Mouse (Mus musculus) heart, postnatal 0 days (tissue): ENCODE data around the gene Map3k5. TPM values are rescaled to one million over a fixed set of nuclear protein-coding genes. Genes with fewer than 3 reads are reported as not detected.

ENCODE experiments used
- ATAC-seq: fragments of 200-750 bp; cut with Nextera tagmentation; 2 replicates; pipeline ENCODE4 v1.8.0; 2017; ENCODE audit warnings: low read depth, moderate number of reproducible peaks, moderate library complexity; ENCODE audit not compliant: insufficient read depth
- DNase-seq: peaks from one replicate; pipeline ENCODE4 v3.0.0-alpha.2; 2016; ENCODE audit warnings: low spot score
- H3K27ac ChIP-seq: fragments of 300-500 bp; sonication (generic); 2 replicates; pipeline ENCODE4 v1.5.1; 2014; ENCODE audit warnings: low read depth, mild to moderate bottlenecking
- H3K27me3 ChIP-seq: fragments of 300-500 bp; sonication (generic); 2 replicates; pipeline ENCODE4 v1.6.1; 2014; ENCODE audit warnings: low read length, mixed read lengths; ENCODE audit not compliant: control insufficient read depth, insufficient read depth
- H3K36me3 ChIP-seq: fragments of 300-500 bp; sonication (generic); replicated peaks from 2 replicates; pipeline ENCODE4 v1.6.1; 2014; ENCODE audit warnings: low read length, mixed read lengths; ENCODE audit not compliant: control insufficient read depth, insufficient read depth
- H3K4me1 ChIP-seq: fragments of 300-500 bp; sonication (generic); 2 replicates; pipeline ENCODE4 v1.6.1; 2014; ENCODE audit warnings: antibody characterized with exemption; ENCODE audit not compliant: control insufficient read depth, insufficient read depth
- H3K4me2 ChIP-seq: fragments of 300-500 bp; sonication (generic); 2 replicates; pipeline ENCODE4 v1.6.1; 2014; ENCODE audit warnings: low read depth, mild to moderate bottlenecking, low read length, moderate library complexity
- H3K4me3 ChIP-seq: fragments of 300-500 bp; sonication (generic); 2 replicates; pipeline ENCODE4 v1.5.1; 2014; ENCODE audit warnings: low read depth, low read length
- H3K9ac ChIP-seq: fragments of 300-500 bp; sonication (generic); replicated peaks from 2 replicates; pipeline ENCODE4 v1.6.1; 2014; ENCODE audit warnings: low read depth, low read length, mixed read lengths
- H3K9me3 ChIP-seq: fragments of 300-500 bp; sonication (generic); replicated peaks from 2 replicates; pipeline ENCODE4 v1.6.1; 2016; ENCODE audit warnings: low read length; ENCODE audit not compliant: control insufficient read depth
- CTCF ChIP-seq: IDR thresholded peaks from 2 replicates; pipeline ENCODE4 v1.5.1; 2016; ENCODE audit warnings: antibody characterized with exemption, control low read depth, low read depth
- EP300 ChIP-seq: IDR thresholded peaks from 2 replicates; pipeline ENCODE4 v1.6.1; 2016; ENCODE audit warnings: antibody characterized with exemption, low read depth
- WGBS: fragments of 180-500 bp; shearing (Covaris S2); extraction: QIAGEN DNeasy Blood & Tissue Kit; methylation state at CpG from one replicate; pipeline ENCODE4 v1.1.7; 2014; 5-methylcytosine and 5-hydroxymethylcytosine counted together
- polyA plus RNA-seq: library from polyadenylated mRNA; unstranded; fragments of >200 nt; fragmentation: Nextera tagmentation; extraction: Ambion mirVana; gene quantifications from 2 replicates; pipeline ENCODE4 v1.2.1, GENCODE M21; 2015
- total RNA-seq: library from RNA; depleted of rRNA; stranded (reverse); fragments of >200 nt; gene quantifications from 2 replicates; pipeline ENCODE4 v1.2.3, GENCODE M21; 2014; ENCODE audit warnings: low replicate concordance

The Map3k5 gene
- total and polyA plus RNA-seq, 2 experiments from 2014 or later: 2.5 to 10.8 TPM

DNA sequence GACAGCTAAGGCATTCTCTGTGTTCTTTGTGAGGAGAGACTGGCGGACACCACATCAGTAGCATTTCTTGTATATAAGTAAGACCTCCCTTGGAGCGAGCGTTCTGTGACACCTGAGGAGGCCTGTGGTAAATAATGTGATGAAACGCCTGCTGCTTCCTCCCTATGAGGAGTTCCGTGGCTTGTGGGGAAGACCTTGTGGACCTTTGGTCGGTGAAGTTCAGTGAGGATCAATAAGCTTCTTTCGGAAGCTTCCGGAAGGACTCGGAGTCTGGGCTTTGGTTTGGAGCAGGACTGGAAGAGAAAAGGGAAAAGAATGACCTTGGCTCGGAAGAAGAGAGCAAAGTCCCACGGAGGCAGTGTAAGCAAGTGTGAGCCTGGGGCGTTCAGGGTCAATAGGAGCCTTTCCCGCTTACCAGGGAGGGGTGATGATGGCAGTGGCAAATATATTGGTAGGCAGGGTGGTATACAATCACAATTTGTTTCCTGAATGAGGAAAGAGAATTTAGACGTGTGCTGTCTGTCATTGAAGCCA lies 136.4 kb downstream of the Map3k5 start:
- Histone ChIP-seq H3K4me1 (no peaks in the 10 kb centered on the region), H3K27ac (no peak overlapping the region), H3K4me2 (no peak overlapping the region), H3K4me3 (no peak overlapping the region), H3K9ac (no peak overlapping the region), H3K9me3 (no peaks in the 10 kb centered on the region), H3K36me3 (peaks cover 3% of the 10 kb centered on the region; the same call in 1 of the 2 replicates), H3K27me3 (no peaks in the 10 kb centered on the region)
- ATAC-seq: no peak
- TF ChIP-seq EP300 (no peak), CTCF (no peak)
- DNase-seq: no peak
- 85% methylated on average over 14 of the region's 14 CpGs for WGBS

DNA sequence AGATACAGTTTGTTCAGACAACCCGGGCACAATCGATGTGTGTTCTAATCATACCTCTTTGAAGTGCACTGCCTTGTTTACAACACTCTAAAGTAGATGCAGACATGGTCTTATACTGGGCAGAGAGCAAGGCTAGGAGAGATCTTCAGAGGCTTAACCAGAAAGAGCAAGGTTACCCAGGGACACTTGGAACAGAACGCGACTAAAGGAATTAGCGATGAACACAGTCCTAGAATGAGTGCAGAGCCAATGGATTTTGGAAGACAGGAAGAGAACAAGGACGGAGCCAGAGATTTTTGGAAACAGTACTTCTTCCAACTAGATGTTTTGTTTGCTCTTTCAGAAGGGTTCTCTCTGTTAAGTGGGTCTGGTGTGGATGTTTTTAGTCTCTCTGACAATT lies 137.4 kb downstream of the Map3k5 start:
- H3K4me1 ChIP-seq: no peaks in the 10 kb centered on the region
- no peak for DNase-seq
- H3K4me2 ChIP-seq: no peak overlapping the region
- H3K27ac ChIP-seq: no peak overlapping the region
- no peaks in the 10 kb centered on the region for H3K9me3 ChIP-seq
- no peak overlapping the region for H3K4me3 ChIP-seq
- no peaks in the 10 kb centered on the region for H3K27me3 ChIP-seq
- peaks cover 3% of the 10 kb centered on the region; the same call in 1 of the 2 replicates for H3K36me3 ChIP-seq
- TF ChIP-seq CTCF: no peak
- no peak for TF ChIP-seq EP300
- WGBS: 89% methylated on average over 6 of the region's 6 CpGs
- ATAC-seq: no peak
- H3K9ac ChIP-seq: no peak overlapping the region

- 0 out of 2 replicates have a peak, but pooled peaks cover 2% of the 10 kb centered on the region for H3K36me3 ChIP-seq
- no peak overlapping the region for H3K4me2 ChIP-seq
- H3K27ac ChIP-seq: no peak overlapping the region
- no peak overlapping the region for H3K4me3 ChIP-seq
- TF ChIP-seq CTCF: peak; percentile 88
- no peak for TF ChIP-seq EP300
- 66% methylated on average over 7 of the region's 7 CpGs for WGBS
- H3K9ac ChIP-seq: no peak overlapping the region
- no peaks in the 10 kb centered on the region for H3K27me3 ChIP-seq
- DNase-seq (peak; percentile 36), ATAC-seq (peak; percentile 79)
- H3K9me3 ChIP-seq: no peaks in the 10 kb centered on the region
- no peaks in the 10 kb centered on the region for H3K4me1 ChIP-seq
These were observed 139.1 kb downstream of the Map3k5 start for GRCm38 (mm10) chr10:20073236-20073893.

- no peak for DNase-seq
- Histone ChIP-seq H3K9me3 (no peaks in the 10 kb centered on the region), H3K4me3 (no peak overlapping the region), H3K4me2 (no peak overlapping the region), H3K9ac (no peak overlapping the region), H3K27me3 (no peaks in the 10 kb centered on the region), H3K27ac (no peak overlapping the region), H3K4me1 (no peaks in the 10 kb centered on the region), H3K36me3 (0 out of 2 replicates have a peak, but pooled peaks cover 11% of the 10 kb centered on the region)
- TF ChIP-seq CTCF: no peak
- TF ChIP-seq EP300: no peak
- 72% methylated on average over 13 of the region's 13 CpGs for WGBS
- ATAC-seq: no peak
These were observed 142.5 kb downstream of the Map3k5 start for GRCm38 (mm10) chr10:20076541-20077469.

- Histone ChIP-seq H3K27me3 (no peaks in the 10 kb centered on the region), H3K4me3 (no peak overlapping the region), H3K9ac (no peak overlapping the region), H3K4me1 (no peaks in the 10 kb centered on the region), H3K36me3 (0 out of 2 replicates have a peak, but pooled peaks cover 21% of the 10 kb centered on the region), H3K9me3 (no peaks in the 10 kb centered on the region), H3K27ac (no peak overlapping the region), H3K4me2 (no peak overlapping the region)
- DNase-seq (no peak), ATAC-seq (no peak)
- TF ChIP-seq EP300 (no peak), CTCF (no peak)
- 97% methylated on average over 2 of the region's 2 CpGs for WGBS
These were observed 144.1 kb downstream of the Map3k5 start for GRCm38 (mm10) chr10:20078350-20078749.
